Mouse (Mus musculus): ENCODE measurements around the gene Carmil3.

GRCm38 (mm10) chr14:55467108-55467507 is 23.3 kb upstream of the Carmil3 start:
- TF ChIP-seq POLR2A (IDR thresholded peaks at IDR 0.05; ENCODE audit: insufficient read length, low read depth) (no peak), TCF12 (IDR thresholded peaks at IDR 0.05; ENCODE audit: insufficient read depth, poor library complexity, severe bottlenecking) (no peak), USF1 (IDR thresholded peaks at IDR 0.05; ENCODE audit: low read depth) (no peak)

Measured in myocyte (in vitro differentiated cells).